In the genomic region with DNA sequence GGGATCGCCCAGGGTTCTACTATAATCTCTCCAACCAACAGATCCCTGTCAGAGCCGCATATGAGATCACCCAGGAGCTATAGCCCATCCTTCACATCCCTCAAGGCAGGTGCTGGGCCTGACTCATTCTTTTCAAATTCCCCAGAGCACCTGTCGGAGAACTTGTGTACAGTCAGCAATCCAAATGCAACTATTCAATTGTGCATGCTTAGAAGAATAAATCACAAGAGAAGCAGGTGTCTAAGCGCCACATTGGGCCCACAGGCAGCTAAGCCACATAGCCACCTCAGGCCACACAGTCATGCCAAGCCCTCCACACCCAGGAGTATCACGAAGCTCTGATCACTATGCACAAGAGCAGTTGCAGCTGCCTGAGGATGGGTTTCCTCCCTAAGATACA, we compare ENCODE assay signal across 13 mouse cellular contexts. TPM values are rescaled to one million over a fixed set of nuclear protein-coding genes. Genes with fewer than 3 reads are reported as not detected.
DNase-seq lines count a peak whose midpoint lies in the region; ATAC-seq and TF ChIP-seq lines count a peak whose summit lies in the region.
"Had no signal": no experiment of that assay in that cellular context is flagged by ENCODE, and none has a peak within 500 bp of the region (broad histone marks: within the 10 kb centered on the region; RNA-seq: fewer than 3 reads in every experiment).

No protein-coding gene starts in this region.

- ATAC-seq in heart, embryonic 15.5 days (replicated peaks; ENCODE audit: insufficient number of reproducible peaks, insufficient read depth, low FRiP score, low read depth), result no peak
- no peak for ATAC-seq in lung, embryonic 14.5 days (ENCODE audit: insufficient read depth)
- no peak for ATAC-seq in stomach, embryonic 15.5 days (ENCODE audit: insufficient read depth, low FRiP score, low read depth)

- TF ChIP-seq CTCF in lung, embryonic 14.5 days (IDR thresholded peaks at IDR 0.05; ENCODE audit: low read depth), result no peak

- no peaks in the 10 kb centered on the region for H3K9me3 ChIP-seq in heart, embryonic 15.5 days (replicated peaks)
- no peaks in the 10 kb centered on the region for H3K9me3 ChIP-seq in lung, embryonic 14.5 days (ENCODE audit: low read depth, low read length)
- H3K9me3 ChIP-seq in embryonic facial prominence, embryonic 10.5 days, result no peaks in the 10 kb centered on the region
- H3K9me3 ChIP-seq in stomach, embryonic 15.5 days, result no peaks in the 10 kb centered on the region
- H3K9me3 ChIP-seq: hindbrain, embryonic 13.5 days; liver, embryonic 13.5 days; midbrain, embryonic 10.5 days had no signal

- H3K4me3 ChIP-seq in heart, embryonic 15.5 days, result no peak overlapping the region
- H3K4me3 ChIP-seq in lung, embryonic 14.5 days (ENCODE audit: low read depth, low read length), result no peak overlapping the region
- H3K4me3 ChIP-seq in embryonic facial prominence, embryonic 10.5 days, result 0 out of 2 replicates have a peak overlapping the region, but pooled peaks have one; percentile 17
- H3K4me3 ChIP-seq in stomach, embryonic 15.5 days (replicated peaks), result no peak overlapping the region
- H3K4me3 ChIP-seq: hindbrain, embryonic 13.5 days; liver, embryonic 13.5 days; midbrain, embryonic 10.5 days had no signal

- no peaks in the 10 kb centered on the region for H3K36me3 ChIP-seq in heart, embryonic 15.5 days
- peaks cover 12% of the 10 kb centered on the region; the same call in 1 of the 2 replicates for H3K36me3 ChIP-seq in lung, embryonic 14.5 days (ENCODE audit: insufficient read depth)
- H3K36me3 ChIP-seq in embryonic facial prominence, embryonic 10.5 days (replicated peaks), result peaks cover 34% of the 10 kb centered on the region
- H3K36me3 ChIP-seq in stomach, embryonic 15.5 days, result no peaks in the 10 kb centered on the region
- H3K36me3 ChIP-seq: hindbrain, embryonic 13.5 days; liver, embryonic 13.5 days had no signal

- WGBS in heart, embryonic 15.5 days, result 82% methylated on average over 5 of the region's 5 CpGs
- WGBS in lung, embryonic 14.5 days, result 79% methylated on average over 5 of the region's 5 CpGs
- 89% methylated on average over 5 of the region's 5 CpGs for WGBS in embryonic facial prominence, embryonic 10.5 days
- WGBS in stomach, embryonic 15.5 days, result 80% methylated on average over 5 of the region's 5 CpGs

- H3K27me3 ChIP-seq in heart, embryonic 15.5 days, result no peaks in the 10 kb centered on the region
- H3K27me3 ChIP-seq in lung, embryonic 14.5 days (ENCODE audit: insufficient read depth, low read length), result no peaks in the 10 kb centered on the region
- no peaks in the 10 kb centered on the region for H3K27me3 ChIP-seq in embryonic facial prominence, embryonic 10.5 days (replicated peaks; ENCODE audit: low read depth, poor library complexity, severe bottlenecking)
- no peaks in the 10 kb centered on the region for H3K27me3 ChIP-seq in stomach, embryonic 15.5 days (replicated peaks)
- H3K27me3 ChIP-seq: hindbrain, embryonic 13.5 days had no signal

- no peak for DNase-seq in heart, adult 9 months (ENCODE audit: low spot score in 2 of 2)
- DNase-seq in lung, embryonic 14.5 days, result no peak
- DNase-seq in lung, postnatal 14 days, result no peak
- DNase-seq in embryonic facial prominence, embryonic 10.5 days (ENCODE audit: low spot score), result no peak
- no peak for DNase-seq in cerebellum, postnatal 25 days
- no peak for DNase-seq in adrenal gland, adult (ENCODE audit: inconsistent age in 2 of 2, low spot score in 1 of 2)
- DNase-seq: cerebellum, adult 11-12 months; liver, embryonic 13.5 days had no signal

- H3K27ac ChIP-seq in heart, embryonic 15.5 days, result peak overlapping the region; percentile 63; the same call in 1 of the 2 replicates
- H3K27ac ChIP-seq in lung, embryonic 14.5 days (ENCODE audit: low read depth), result 0 out of 2 replicates have a peak overlapping the region, but pooled peaks have one; percentile 65
- peak overlapping the region; percentile 60; the same call in 1 of the 2 replicates for H3K27ac ChIP-seq in embryonic facial prominence, embryonic 10.5 days (replicated peaks)
- H3K27ac ChIP-seq in stomach, embryonic 15.5 days, result peak overlapping the region; percentile 65; the same call in 1 of the 2 replicates
- H3K27ac ChIP-seq: hindbrain, embryonic 13.5 days; liver, embryonic 13.5 days; midbrain, embryonic 10.5 days had no signal

- no peak overlapping the region for H3K4me2 ChIP-seq in heart, embryonic 15.5 days
- H3K4me2 ChIP-seq in lung, embryonic 14.5 days, result peak overlapping the region; percentile 5; the same call in 1 of the 2 replicates
- H3K4me2 ChIP-seq in stomach, embryonic 15.5 days, result no peak overlapping the region
- H3K4me2 ChIP-seq: hindbrain, embryonic 13.5 days; liver, embryonic 13.5 days had no signal

- H3K4me1 ChIP-seq in heart, embryonic 15.5 days (replicated peaks), result peaks cover 48% of the 10 kb centered on the region
- H3K4me1 ChIP-seq in lung, embryonic 14.5 days (ENCODE audit: insufficient read depth), result peaks cover 29% of the 10 kb centered on the region
- H3K4me1 ChIP-seq in embryonic facial prominence, embryonic 10.5 days, result peaks cover 63% of the 10 kb centered on the region
- H3K4me1 ChIP-seq in stomach, embryonic 15.5 days, result peaks cover 56% of the 10 kb centered on the region

- H3K9ac ChIP-seq in heart, embryonic 15.5 days, result no peak overlapping the region
- H3K9ac ChIP-seq in lung, embryonic 14.5 days, result peak overlapping the region; percentile 32; the same call in 1 of the 2 replicates
- no peak overlapping the region for H3K9ac ChIP-seq in stomach, embryonic 15.5 days
- H3K9ac ChIP-seq: hindbrain, embryonic 13.5 days; liver, embryonic 13.5 days had no signal

RNA-seq across cellular contexts. Expression of a gene that starts 6.0 kb away (rescaled TPM):
- polyA plus RNA-seq in heart, embryonic 15.5 days (2015; fragmentation: Nextera tagmentation; extraction: Ambion mirVana), result 67.1 and 85.2 TPM in 2 replicates
- polyA plus RNA-seq in lung, embryonic 14.5 days (2014; fragmentation: Nextera tagmentation; extraction: Ambion mirVana), result 87.3 and 90.4 TPM in 2 replicates
- 40.0 and 46.9 TPM in 2 replicates for polyA plus RNA-seq in embryonic facial prominence, embryonic 10.5 days (2016; fragmentation: Nextera tagmentation; extraction: Ambion mirVana)
- 78.8 and 83.0 TPM in 2 replicates for polyA plus RNA-seq in stomach, embryonic 15.5 days (2015; fragmentation: Nextera tagmentation; extraction: Ambion mirVana)

RNA-seq across cellular contexts. Expression of a gene that starts 7.2 kb away (rescaled TPM):
- polyA plus RNA-seq in heart, embryonic 15.5 days (2015; fragmentation: Nextera tagmentation; extraction: Ambion mirVana), result 0.20 and 0.33 TPM in 2 replicates
- polyA plus RNA-seq in lung, embryonic 14.5 days (2014; fragmentation: Nextera tagmentation; extraction: Ambion mirVana), result 0.57 and 0.62 TPM in 2 replicates
- 0.13 and 0.56 TPM in 2 replicates for polyA plus RNA-seq in embryonic facial prominence, embryonic 10.5 days (2016; fragmentation: Nextera tagmentation; extraction: Ambion mirVana)
- 0.36 and 0.42 TPM in 2 replicates for polyA plus RNA-seq in stomach, embryonic 15.5 days (2015; fragmentation: Nextera tagmentation; extraction: Ambion mirVana)
- polyA plus RNA-seq: adrenal gland, adult 2 months; liver, embryonic 13.5 days had no signal

RNA-seq across cellular contexts. Expression of a gene that starts 52.4 kb away (rescaled TPM):
- 9.6 and 20.7 TPM in 2 replicates for polyA plus RNA-seq in heart, embryonic 15.5 days (2015; fragmentation: Nextera tagmentation; extraction: Ambion mirVana)
- 2.9 and 3.8 TPM in 2 replicates for polyA plus RNA-seq in lung, embryonic 14.5 days (2014; fragmentation: Nextera tagmentation; extraction: Ambion mirVana)
- 0.86 and 0.88 TPM in 2 replicates for polyA plus RNA-seq in embryonic facial prominence, embryonic 10.5 days (2016; fragmentation: Nextera tagmentation; extraction: Ambion mirVana)
- 67.4 and 81.5 TPM in 2 replicates for polyA plus RNA-seq in stomach, embryonic 15.5 days (2015; fragmentation: Nextera tagmentation; extraction: Ambion mirVana)

RNA-seq across cellular contexts. Expression of a gene that starts 59.5 kb away (rescaled TPM):
- polyA plus RNA-seq in heart, embryonic 15.5 days (2015; fragmentation: Nextera tagmentation; extraction: Ambion mirVana), result 11.6 and 16.7 TPM in 2 replicates
- polyA plus RNA-seq in lung, embryonic 14.5 days (2014; fragmentation: Nextera tagmentation; extraction: Ambion mirVana), result 18.7 and 19.9 TPM in 2 replicates
- 24.1 and 24.2 TPM in 2 replicates for polyA plus RNA-seq in embryonic facial prominence, embryonic 10.5 days (2016; fragmentation: Nextera tagmentation; extraction: Ambion mirVana)
- polyA plus RNA-seq in stomach, embryonic 15.5 days (2015; fragmentation: Nextera tagmentation; extraction: Ambion mirVana), result 20.3 and 20.5 TPM in 2 replicates
